Mouse (Mus musculus) forebrain, embryonic 16.5 days (tissue): ENCODE results near the gene Ttll1. TPM values are rescaled to one million over a fixed set of nuclear protein-coding genes. Genes with fewer than 3 reads are reported as not detected.

Experiments
- ATAC-seq: fragments of 200-750 bp; cut with Nextera tagmentation; 2 replicates; pipeline ENCODE4 v1.8.0; 2017; ENCODE audit warnings: mild to moderate bottlenecking, moderate library complexity
- H3K27ac ChIP-seq: fragments of 300-500 bp; sonication (generic); 2 replicates; pipeline ENCODE4 v1.5.1; 2014; ENCODE audit warnings: low read length, control low read depth
- H3K27me3 ChIP-seq: fragments of 300-500 bp; sonication (generic); replicated peaks from 2 replicates; pipeline ENCODE4 v1.6.1; 2014; ENCODE audit warnings: low read length; ENCODE audit not compliant: control insufficient read depth, insufficient read depth
- H3K36me3 ChIP-seq: fragments of 300-500 bp; sonication (generic); 2 replicates; pipeline ENCODE4 v1.6.1; 2014; ENCODE audit not compliant: control insufficient read depth, insufficient read depth
- H3K4me1 ChIP-seq: fragments of 300-500 bp; sonication (generic); replicated peaks from 2 replicates; pipeline ENCODE4 v1.6.1; 2014; ENCODE audit warnings: low read length; ENCODE audit not compliant: control insufficient read depth, insufficient read depth
- H3K4me2 ChIP-seq: fragments of 300-500 bp; sonication (generic); 2 replicates; pipeline ENCODE4 v1.6.1; 2014; ENCODE audit warnings: mild to moderate bottlenecking, low read length, control low read depth
- H3K4me3 ChIP-seq: fragments of 300-500 bp; sonication (generic); replicated peaks from 2 replicates; pipeline ENCODE4 v1.5.1; 2014; ENCODE audit warnings: mild to moderate bottlenecking, low read length, control low read depth
- H3K9ac ChIP-seq: fragments of 300-500 bp; sonication (generic); replicated peaks from 2 replicates; pipeline ENCODE4 v1.6.1; 2014; ENCODE audit warnings: low read depth, low read length, control low read depth
- H3K9me3 ChIP-seq: fragments of 300-500 bp; sonication (generic); 2 replicates; pipeline ENCODE4 v1.6.1; 2016; ENCODE audit warnings: low read length; ENCODE audit not compliant: control insufficient read depth
- WGBS: fragments of 180-500 bp; shearing (Covaris S2); extraction: QIAGEN DNeasy Blood & Tissue Kit; methylation state at CpG from one replicate; pipeline ENCODE4 v1.1.7; 2014; 5-methylcytosine and 5-hydroxymethylcytosine counted together
- polyA plus RNA-seq: library from polyadenylated mRNA; unstranded; fragments of >200 nt; fragmentation: Nextera tagmentation; extraction: Ambion mirVana; gene quantifications from 2 replicates; pipeline ENCODE4 v1.2.1, GENCODE M21; 2015

Ttll1 gene
- polyA plus RNA-seq, 1 experiment from 2014 or later, result 114 TPM

DNA sequence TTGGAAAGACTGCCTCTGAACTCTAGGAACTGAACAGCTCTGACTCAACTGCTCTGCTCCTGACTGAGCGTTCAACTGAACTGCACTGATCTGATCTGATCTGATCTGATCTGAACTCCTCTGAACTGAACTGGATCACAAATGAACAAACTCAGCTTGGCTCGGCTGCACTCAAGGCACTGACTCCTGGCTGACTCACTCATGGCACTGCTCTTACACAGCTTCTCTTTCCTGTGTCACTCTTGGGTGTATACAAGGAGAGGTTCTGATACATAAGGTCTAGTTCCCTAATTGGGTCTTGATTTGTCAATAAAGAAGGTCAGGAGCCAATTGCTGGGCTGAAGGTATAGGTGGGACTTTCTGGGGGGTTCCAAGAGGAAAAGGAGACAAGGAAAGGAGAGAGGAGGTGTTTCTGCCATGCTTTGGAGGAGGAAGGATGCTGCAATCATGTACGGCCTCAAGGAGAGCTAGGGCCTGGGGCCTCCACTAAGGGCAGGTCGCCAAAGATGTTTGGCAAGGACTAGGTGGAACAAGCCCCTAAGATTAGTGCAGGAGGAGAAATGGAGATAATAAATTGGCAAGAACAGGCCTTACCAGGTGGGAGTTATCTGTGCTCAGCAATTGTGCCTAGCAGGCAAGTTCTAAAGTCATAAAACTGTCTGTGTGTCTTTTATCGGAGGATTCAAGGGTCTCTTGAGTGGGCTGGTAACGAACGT is 16.7 kb downstream of the Ttll1 start:
- Histone ChIP-seq H3K4me1 (no peaks in the 10 kb centered on the region), H3K9me3 (no peaks in the 10 kb centered on the region), H3K36me3 (peaks cover 49% of the 10 kb centered on the region), H3K27ac (no peak overlapping the region), H3K9ac (no peak overlapping the region), H3K4me3 (no peak overlapping the region), H3K4me2 (no peak overlapping the region), H3K27me3 (no peaks in the 10 kb centered on the region)
- WGBS, result 84% methylated on average over 7 of the region's 7 CpGs
- no peak for ATAC-seq

DNA sequence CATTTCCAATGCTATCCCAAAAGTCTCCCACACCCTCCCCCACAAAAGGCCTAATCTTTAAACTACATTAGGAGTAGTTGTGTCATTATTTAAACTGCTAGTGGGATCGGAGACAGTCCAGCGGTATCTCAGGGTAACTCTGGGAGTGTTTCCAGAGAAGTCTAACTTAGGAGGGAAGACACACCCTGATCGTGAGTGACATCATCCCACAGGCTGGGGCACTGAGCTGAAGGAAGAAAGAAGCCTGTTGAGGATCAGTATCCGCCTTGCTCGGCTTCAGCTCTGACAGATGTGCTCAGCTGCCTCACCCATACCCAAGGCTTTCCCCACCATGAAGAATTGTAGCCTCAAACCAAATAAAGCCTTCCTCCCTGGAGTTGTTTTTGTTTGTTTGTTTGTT is 18.8 kb downstream of the Ttll1 start:
- Histone ChIP-seq H3K4me3 (no peak overlapping the region), H3K9ac (no peak overlapping the region), H3K9me3 (no peaks in the 10 kb centered on the region), H3K36me3 (peaks cover 45% of the 10 kb centered on the region), H3K4me2 (no peak overlapping the region), H3K27ac (no peak overlapping the region), H3K27me3 (no peaks in the 10 kb centered on the region), H3K4me1 (no peaks in the 10 kb centered on the region)
- ATAC-seq, result no peak
- WGBS, result 90% methylated on average over 5 of the region's 5 CpGs

DNA sequence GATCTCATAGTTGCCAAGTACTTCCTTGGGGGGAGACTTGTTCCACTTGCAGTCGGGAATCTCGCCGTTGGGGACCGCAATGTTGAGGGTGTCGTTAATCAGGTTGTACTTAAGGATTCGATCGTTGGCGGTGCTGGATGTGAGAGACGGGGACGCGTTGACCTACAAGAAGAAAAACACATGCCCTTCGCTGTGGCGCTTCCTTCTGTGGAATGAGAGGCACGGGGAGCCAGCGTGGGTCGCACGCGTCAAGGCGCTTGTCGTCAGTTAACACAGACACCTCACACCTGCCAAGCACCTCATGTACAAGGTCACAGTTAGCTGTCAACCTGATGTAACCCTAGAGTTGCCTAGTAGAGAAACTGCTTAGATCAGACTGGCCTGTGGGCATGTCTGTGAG is 21.2 kb downstream of the Ttll1 start:
- H3K36me3 ChIP-seq, result peaks cover 37% of the 10 kb centered on the region
- ATAC-seq, result no peak
- no peaks in the 10 kb centered on the region for H3K9me3 ChIP-seq
- H3K27ac ChIP-seq, result no peak overlapping the region
- no peak overlapping the region for H3K4me3 ChIP-seq
- no peak overlapping the region for H3K4me2 ChIP-seq
- no peaks in the 10 kb centered on the region for H3K4me1 ChIP-seq
- no peak overlapping the region for H3K9ac ChIP-seq
- WGBS, result 95% methylated on average over 20 of the region's 20 CpGs
- no peaks in the 10 kb centered on the region for H3K27me3 ChIP-seq

DNA sequence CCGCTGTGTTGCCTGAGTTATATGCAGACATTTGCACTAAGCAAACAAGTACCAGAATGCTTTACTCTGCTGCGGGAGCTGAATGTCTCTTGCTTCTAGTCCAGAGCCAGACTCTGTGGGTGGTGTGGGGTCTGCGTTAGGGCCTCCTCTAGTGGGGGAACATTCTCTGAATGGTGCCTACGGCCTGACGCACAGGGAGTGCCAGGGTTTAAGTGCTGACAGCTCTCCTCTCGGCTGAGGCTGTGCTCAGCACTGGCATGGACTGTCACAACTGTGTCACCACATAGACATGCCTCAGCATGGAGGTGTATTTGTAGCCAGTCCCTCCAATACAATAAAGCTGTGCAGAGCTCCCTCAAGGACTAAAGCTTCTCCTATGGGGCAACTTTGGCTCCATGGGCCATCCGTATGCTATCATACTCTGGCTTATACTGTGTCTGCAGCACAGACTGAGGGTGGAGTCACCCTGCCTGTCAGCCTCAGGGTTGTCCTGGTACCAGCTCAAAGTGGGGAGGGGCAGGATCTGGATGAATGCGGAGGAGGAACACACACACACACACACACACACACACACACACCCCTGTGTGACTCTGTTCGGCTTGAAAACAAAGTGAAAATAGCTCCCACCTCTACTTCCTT is 23.1 kb downstream of the Ttll1 start:
- Histone ChIP-seq H3K4me3 (no peak overlapping the region), H3K27me3 (no peaks in the 10 kb centered on the region), H3K36me3 (peaks cover 28% of the 10 kb centered on the region), H3K4me2 (no peak overlapping the region), H3K4me1 (no peaks in the 10 kb centered on the region), H3K9ac (no peak overlapping the region), H3K9me3 (no peaks in the 10 kb centered on the region), H3K27ac (no peak overlapping the region)
- 63% methylated on average over 9 of the region's 9 CpGs for WGBS
- ATAC-seq, result no peak

DNA sequence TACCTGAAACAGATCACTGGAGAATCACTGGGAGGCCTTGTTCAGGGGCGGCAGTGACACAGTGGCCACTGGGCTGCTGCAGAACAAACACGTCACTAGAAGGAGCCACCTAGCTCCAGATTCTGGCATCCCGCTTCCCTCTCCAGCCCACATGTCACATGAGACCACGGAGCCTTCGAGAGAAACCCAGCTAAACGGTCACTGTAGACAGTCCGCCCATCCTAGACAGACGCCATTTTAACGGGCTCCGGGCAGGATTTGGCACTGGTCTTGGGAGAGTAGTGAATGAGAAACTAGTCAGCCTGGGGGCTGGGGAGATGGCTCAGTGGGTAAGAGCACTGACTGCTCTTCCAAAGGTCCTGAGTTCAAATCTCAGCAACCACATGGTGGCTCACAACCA is 26.4 kb downstream of the Ttll1 start:
- H3K4me2 ChIP-seq, result no peak overlapping the region
- H3K36me3 ChIP-seq, result peaks cover 15% of the 10 kb centered on the region; the same call in 1 of the 2 replicates
- H3K27ac ChIP-seq, result no peak overlapping the region
- no peak overlapping the region for H3K4me3 ChIP-seq
- no peaks in the 10 kb centered on the region for H3K27me3 ChIP-seq
- no peaks in the 10 kb centered on the region for H3K9me3 ChIP-seq
- H3K9ac ChIP-seq, result no peak overlapping the region
- no peaks in the 10 kb centered on the region for H3K4me1 ChIP-seq
- no peak for ATAC-seq
- WGBS, result 94% methylated on average over 10 of the region's 10 CpGs

DNA sequence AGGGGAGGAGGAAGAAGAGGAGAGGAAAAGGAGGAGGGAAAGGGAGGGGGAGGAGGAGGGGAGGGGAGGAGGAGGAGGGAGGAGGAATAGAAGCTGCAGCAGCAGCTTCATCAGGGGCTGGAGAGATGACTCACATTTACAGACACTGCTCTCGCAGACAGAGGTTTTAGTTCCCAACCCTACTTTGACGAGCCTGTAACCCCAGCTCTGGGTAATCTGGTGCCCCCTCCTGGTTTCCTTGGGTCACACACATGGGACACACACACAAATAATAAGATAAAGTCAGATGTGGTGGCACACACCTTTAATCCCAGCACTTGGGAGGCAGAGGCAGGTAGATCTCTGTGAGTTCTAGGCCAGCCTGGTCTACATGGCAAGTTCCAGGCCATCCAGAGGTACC is 27.2 kb downstream of the Ttll1 start:
- no peak overlapping the region for H3K4me2 ChIP-seq
- 39% methylated on average over 2 of the region's 2 CpGs for WGBS
- ATAC-seq, result no peak

DNA sequence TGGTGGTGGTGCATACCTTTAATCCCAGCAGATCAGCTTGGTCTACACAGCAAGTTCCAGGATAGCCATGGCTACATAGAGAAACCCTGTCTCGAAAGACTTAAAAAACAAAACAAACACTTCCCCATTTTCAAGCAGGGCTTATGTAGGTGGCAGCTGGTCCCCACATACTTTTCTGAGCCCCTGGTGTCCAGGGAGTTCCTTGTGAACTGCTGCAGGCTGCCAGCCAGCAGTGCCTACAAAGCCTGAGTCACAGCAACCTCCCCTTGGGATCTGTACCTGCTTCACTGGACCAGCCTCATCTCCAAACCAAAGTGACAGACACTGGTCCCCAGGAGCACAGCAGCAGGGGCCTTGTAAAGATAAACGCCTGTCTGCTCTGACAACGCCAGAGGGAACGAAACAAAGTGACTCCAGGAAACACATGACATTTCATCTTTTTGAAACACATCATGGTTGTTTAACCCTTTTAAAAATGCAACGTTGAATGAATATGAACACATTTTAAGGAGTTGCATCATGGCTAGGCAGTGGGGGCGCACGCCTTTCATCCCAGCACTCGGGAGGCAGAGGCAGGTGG is 28.0 kb downstream of the Ttll1 start:
- Histone ChIP-seq H3K4me3 (no peak overlapping the region), H3K27ac (no peak overlapping the region), H3K27me3 (no peaks in the 10 kb centered on the region), H3K4me1 (no peaks in the 10 kb centered on the region), H3K4me2 (no peak overlapping the region), H3K9ac (no peak overlapping the region), H3K36me3 (peaks cover 12% of the 10 kb centered on the region; the same call in 1 of the 2 replicates), H3K9me3 (no peaks in the 10 kb centered on the region)
- WGBS, result 86% methylated on average over 8 of the region's 8 CpGs
- no peak for ATAC-seq

More for the DNA sequence above, 27.2 kb downstream of the Ttll1 start:
- no peak overlapping the region for H3K4me3 ChIP-seq
- no peaks in the 10 kb centered on the region for H3K27me3 ChIP-seq
- H3K4me1 ChIP-seq, result no peaks in the 10 kb centered on the region
- peaks cover 15% of the 10 kb centered on the region; the same call in 1 of the 2 replicates for H3K36me3 ChIP-seq
- H3K9me3 ChIP-seq, result no peaks in the 10 kb centered on the region
- no peak overlapping the region for H3K27ac ChIP-seq
- no peak overlapping the region for H3K9ac ChIP-seq

DNA sequence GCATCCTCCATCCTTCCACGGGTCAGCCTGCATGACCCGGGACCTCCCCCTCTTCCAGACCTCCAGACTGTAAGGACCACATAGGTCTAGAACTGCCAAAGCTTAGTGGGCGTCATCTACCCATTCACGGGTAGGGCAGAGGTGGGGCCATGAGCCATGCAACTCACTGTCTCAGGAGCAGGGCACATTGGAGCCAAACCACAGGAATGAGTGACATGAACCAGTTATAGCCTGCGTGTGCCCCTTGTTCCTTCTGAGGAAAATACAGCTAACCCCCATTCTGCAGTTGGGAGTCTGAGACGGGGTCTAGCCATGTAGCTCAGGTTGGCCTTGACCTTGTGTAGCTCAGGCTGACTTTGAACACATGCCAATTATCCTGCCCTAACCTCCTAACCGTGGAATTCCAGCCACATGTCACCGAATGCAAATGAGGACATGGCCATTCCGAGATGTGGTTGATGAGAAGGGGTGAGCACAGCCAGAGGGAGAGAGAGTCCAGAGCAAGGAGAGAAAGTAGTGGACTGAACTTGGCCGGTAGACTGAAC is 29.4 kb downstream of the Ttll1 start:
- no peak overlapping the region for H3K9ac ChIP-seq
- no peaks in the 10 kb centered on the region for H3K27me3 ChIP-seq
- H3K9me3 ChIP-seq, result no peaks in the 10 kb centered on the region
- H3K4me2 ChIP-seq, result no peak overlapping the region
- peaks cover 1% of the 10 kb centered on the region; the same call in 1 of the 2 replicates for H3K36me3 ChIP-seq
- H3K27ac ChIP-seq, result no peak overlapping the region
- no peak for ATAC-seq
- H3K4me3 ChIP-seq, result no peak overlapping the region
- 71% methylated on average over 10 of the region's 10 CpGs for WGBS
- no peaks in the 10 kb centered on the region for H3K4me1 ChIP-seq

DNA sequence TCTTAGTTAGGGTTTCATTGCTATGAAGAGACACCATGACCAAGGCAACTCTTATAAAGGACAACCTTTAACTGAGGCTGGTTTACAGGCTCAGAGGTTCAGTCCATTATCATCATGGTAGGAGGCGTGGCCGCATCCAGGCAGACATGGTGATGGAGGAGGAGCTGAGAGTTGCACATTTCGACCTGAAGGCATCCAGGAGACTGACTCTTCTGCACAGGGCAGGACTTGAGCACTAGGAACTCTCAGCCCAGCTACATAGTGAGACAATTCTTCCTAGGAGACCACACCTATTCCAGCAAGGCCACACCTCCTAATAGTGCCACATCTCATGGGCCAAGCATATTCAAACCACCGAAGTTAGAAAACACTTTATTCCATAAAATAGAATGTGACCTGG is 30.9 kb downstream of the Ttll1 start:
- Histone ChIP-seq H3K4me1 (no peaks in the 10 kb centered on the region), H3K36me3 (no peaks in the 10 kb centered on the region), H3K9me3 (no peaks in the 10 kb centered on the region), H3K27ac (no peak overlapping the region), H3K4me2 (no peak overlapping the region), H3K27me3 (no peaks in the 10 kb centered on the region), H3K9ac (no peak overlapping the region), H3K4me3 (no peak overlapping the region)
- 87% methylated on average over 4 of the region's 4 CpGs for WGBS
- no peak for ATAC-seq
